Mouse (Mus musculus) heart, embryonic 12.5 days (tissue): ENCODE measurements around the gene Clip1. TPM values are rescaled to one million over a fixed set of nuclear protein-coding genes. Genes with fewer than 3 reads are reported as not detected.

Source experiments
- ATAC-seq: fragments of 200-750 bp; cut with Nextera tagmentation; 2 replicates; pipeline ENCODE4 v1.8.0; 2017; ENCODE audit warnings: moderate TSS enrichment, moderate library complexity; ENCODE audit not compliant: insufficient number of reproducible peaks, low FRiP score
- H3K27ac ChIP-seq: fragments of 300-500 bp; sonication (generic); 2 replicates; pipeline ENCODE4 v1.5.1; 2016; ENCODE audit warnings: mild to moderate bottlenecking, moderate library complexity; ENCODE audit not compliant: poor library complexity, severe bottlenecking
- H3K27me3 ChIP-seq: fragments of 300-500 bp; sonication (generic); replicated peaks from 2 replicates; pipeline ENCODE4 v1.6.1; 2016; ENCODE audit warnings: mild to moderate bottlenecking, moderate library complexity
- H3K36me3 ChIP-seq: fragments of 300-500 bp; sonication (generic); 2 replicates; pipeline ENCODE4 v1.6.1; 2016; ENCODE audit warnings: mild to moderate bottlenecking, moderate library complexity
- H3K4me1 ChIP-seq: fragments of 300-500 bp; sonication (generic); replicated peaks from 2 replicates; pipeline ENCODE4 v1.6.1; 2016; ENCODE audit warnings: mild to moderate bottlenecking
- H3K4me2 ChIP-seq: fragments of 300-500 bp; sonication (generic); 2 replicates; pipeline ENCODE4 v1.6.1; 2016; ENCODE audit warnings: mild to moderate bottlenecking, moderate library complexity
- H3K4me3 ChIP-seq: fragments of 300-500 bp; sonication (generic); 2 replicates; pipeline ENCODE4 v1.5.1; 2016; ENCODE audit warnings: mild to moderate bottlenecking
- H3K9ac ChIP-seq: fragments of 300-500 bp; sonication (generic); 2 replicates; pipeline ENCODE4 v1.6.1; 2016; ENCODE audit warnings: mild to moderate bottlenecking, moderate library complexity
- H3K9me3 ChIP-seq: fragments of 300-500 bp; sonication (generic); replicated peaks from 2 replicates; pipeline ENCODE4 v1.6.1; 2016; ENCODE audit warnings: mild to moderate bottlenecking, moderate library complexity
- WGBS: fragments of 180-500 bp; shearing (Covaris S2); methylation state at CpG from one replicate; pipeline ENCODE4 v1.1.7; 2016; 5-methylcytosine and 5-hydroxymethylcytosine counted together
- polyA plus RNA-seq: library from polyadenylated mRNA; unstranded; fragments of >200 nt; fragmentation: Nextera tagmentation; extraction: Ambion mirVana; gene quantifications from 2 replicates; pipeline ENCODE4 v1.2.1, GENCODE M21; 2016

Gene Clip1
- polyA plus RNA-seq, 1 experiment from 2014 or later, result 62.3 TPM

GRCm38 (mm10) chr5:123696961-123697360 is 12.5 kb upstream of the Clip1 start:
- H3K4me2 ChIP-seq, result no peak overlapping the region
- H3K36me3 ChIP-seq, result peaks cover 42% of the 10 kb centered on the region
- no peak for ATAC-seq
- 75% methylated on average over 4 of the region's 4 CpGs for WGBS
- no peaks in the 10 kb centered on the region for H3K27me3 ChIP-seq
- H3K27ac ChIP-seq, result no peak overlapping the region
- H3K9me3 ChIP-seq, result no peaks in the 10 kb centered on the region
- H3K4me1 ChIP-seq, result peaks cover 13% of the 10 kb centered on the region
- H3K9ac ChIP-seq, result no peak overlapping the region
- H3K4me3 ChIP-seq, result no peak overlapping the region

- no peak overlapping the region for H3K4me3 ChIP-seq
- ATAC-seq, result no peak
- H3K9me3 ChIP-seq, result no peaks in the 10 kb centered on the region
- H3K4me1 ChIP-seq, result peaks cover 13% of the 10 kb centered on the region
- no peak overlapping the region for H3K4me2 ChIP-seq
- no peak overlapping the region for H3K27ac ChIP-seq
- H3K9ac ChIP-seq, result no peak overlapping the region
- peaks cover 34% of the 10 kb centered on the region for H3K36me3 ChIP-seq
- H3K27me3 ChIP-seq, result no peaks in the 10 kb centered on the region
- 96% methylated on average over 7 of the region's 7 CpGs for WGBS
Measured at GRCm38 (mm10) chr5:123696244-123696643, 11.8 kb upstream of the Clip1 start.

- H3K27ac ChIP-seq, result peak overlapping the region; percentile 71
- no peak overlapping the region for H3K9ac ChIP-seq
- H3K9me3 ChIP-seq, result no peaks in the 10 kb centered on the region
- ATAC-seq, result peak; percentile 48; the same call in 1 of the 2 replicates
- H3K4me1 ChIP-seq, result peaks cover 13% of the 10 kb centered on the region
- H3K4me3 ChIP-seq, result no peak overlapping the region
- no peak overlapping the region for H3K4me2 ChIP-seq
- H3K36me3 ChIP-seq, result peaks cover 21% of the 10 kb centered on the region
- H3K27me3 ChIP-seq, result no peaks in the 10 kb centered on the region
- 43% methylated on average over 6 of the region's 6 CpGs for WGBS
Measured at GRCm38 (mm10) chr5:123694468-123694867, 10.1 kb upstream of the Clip1 start.

GRCm38 (mm10) chr5:123683377-123684220 is 819 bp downstream of the Clip1 start:
- peak overlapping the region; percentile 99 for H3K9ac ChIP-seq
- no peaks in the 10 kb centered on the region; the same call in 1 of the 2 replicates for H3K9me3 ChIP-seq
- H3K36me3 ChIP-seq, result no peaks in the 10 kb centered on the region
- peak overlapping the region; percentile 93 for H3K27ac ChIP-seq
- WGBS, result 1% methylated on average over 87 of the region's 92 CpGs
- peak; percentile 74 for ATAC-seq
- peak overlapping the region; percentile 81 for H3K4me2 ChIP-seq
- H3K27me3 ChIP-seq, result no peaks in the 10 kb centered on the region
- H3K4me3 ChIP-seq, result peak overlapping the region; percentile 93
- peaks cover 24% of the 10 kb centered on the region for H3K4me1 ChIP-seq

GRCm38 (mm10) chr5:123683043-123683376 is 1.4 kb downstream of the Clip1 start:
- WGBS, result 4% methylated on average over 6 of the region's 6 CpGs
- H3K4me1 ChIP-seq, result peaks cover 24% of the 10 kb centered on the region
- no peaks in the 10 kb centered on the region for H3K27me3 ChIP-seq
- peak overlapping the region; percentile 81 for H3K4me2 ChIP-seq
- H3K27ac ChIP-seq, result peak overlapping the region; percentile 93
- H3K4me3 ChIP-seq, result peak overlapping the region; percentile 93
- ATAC-seq, result 0 out of 2 replicates have a peak, but pooled peaks have one; percentile 40
- no peaks in the 10 kb centered on the region; the same call in 1 of the 2 replicates for H3K9me3 ChIP-seq
- H3K36me3 ChIP-seq, result no peaks in the 10 kb centered on the region
- peak overlapping the region; percentile 99 for H3K9ac ChIP-seq

- no peaks in the 10 kb centered on the region for H3K27me3 ChIP-seq
- H3K4me1 ChIP-seq, result peaks cover 25% of the 10 kb centered on the region
- whole genome bisulfite sequencing, result 26% methylated on average over 4 of the region's 4 CpGs
- H3K9me3 ChIP-seq, result no peaks in the 10 kb centered on the region; the same call in 1 of the 2 replicates
- peak overlapping the region; percentile 81 for H3K4me2 ChIP-seq
- no peak overlapping the region for H3K27ac ChIP-seq
- peak overlapping the region; percentile 93; the same call in 1 of the 2 replicates for H3K4me3 ChIP-seq
- H3K36me3 ChIP-seq, result peaks cover 2% of the 10 kb centered on the region
- peak overlapping the region; percentile 99 for H3K9ac ChIP-seq
- no peak for ATAC-seq
Measured at GRCm38 (mm10) chr5:123682372-123682771, 2.0 kb downstream of the Clip1 start.

- H3K27ac ChIP-seq, result no peak overlapping the region
- WGBS, result 52% methylated on average over 5 of the region's 5 CpGs
Measured at GRCm38 (mm10) chr5:123679546-123680263, 4.7 kb downstream of the Clip1 start.

GRCm38 (mm10) chr5:123679106-123679505 is 5.3 kb downstream of the Clip1 start:
- WGBS, result 64% methylated on average over 3 of the region's 3 CpGs
- ATAC-seq, result no peak

More at GRCm38 (mm10) chr5:123679546-123680263, 4.7 kb downstream of the Clip1 start:
- Histone ChIP-seq H3K4me1 (peaks cover 30% of the 10 kb centered on the region), H3K4me2 (no peak overlapping the region), H3K9ac (no peak overlapping the region), H3K36me3 (peaks cover 4% of the 10 kb centered on the region), H3K4me3 (no peak overlapping the region), H3K9me3 (no peaks in the 10 kb centered on the region; the same call in 1 of the 2 replicates), H3K27me3 (no peaks in the 10 kb centered on the region)
- no peak for ATAC-seq

GRCm38 (mm10) chr5:123675717-123676116 is 8.7 kb downstream of the Clip1 start:
- Histone ChIP-seq H3K36me3 (peaks cover 4% of the 10 kb centered on the region), H3K27me3 (no peaks in the 10 kb centered on the region), H3K9me3 (no peaks in the 10 kb centered on the region; the same call in 1 of the 2 replicates), H3K4me3 (no peak overlapping the region), H3K27ac (no peak overlapping the region), H3K4me2 (no peak overlapping the region), H3K4me1 (peaks cover 39% of the 10 kb centered on the region), H3K9ac (no peak overlapping the region)
- ATAC-seq, result no peak
- WGBS, result 72% methylated on average over 9 of the region's 9 CpGs

More at GRCm38 (mm10) chr5:123679106-123679505, 5.3 kb downstream of the Clip1 start:
- Histone ChIP-seq H3K4me1 (peaks cover 33% of the 10 kb centered on the region), H3K27me3 (no peaks in the 10 kb centered on the region), H3K4me2 (no peak overlapping the region), H3K4me3 (no peak overlapping the region), H3K27ac (no peak overlapping the region), H3K9me3 (no peaks in the 10 kb centered on the region; the same call in 1 of the 2 replicates), H3K36me3 (peaks cover 4% of the 10 kb centered on the region), H3K9ac (no peak overlapping the region)

- no peak for ATAC-seq
- Histone ChIP-seq H3K27ac (no peak overlapping the region), H3K9me3 (no peaks in the 10 kb centered on the region; the same call in 1 of the 2 replicates), H3K4me2 (no peak overlapping the region), H3K4me3 (no peak overlapping the region), H3K36me3 (peaks cover 4% of the 10 kb centered on the region), H3K27me3 (no peaks in the 10 kb centered on the region), H3K9ac (no peak overlapping the region), H3K4me1 (peaks cover 42% of the 10 kb centered on the region)
- 13% methylated on average over 3 of the region's 3 CpGs for WGBS
Measured at GRCm38 (mm10) chr5:123675221-123675620, 9.2 kb downstream of the Clip1 start.

GRCm38 (mm10) chr5:123671473-123671820 is 13.0 kb downstream of the Clip1 start:
- Histone ChIP-seq H3K36me3 (no peaks in the 10 kb centered on the region), H3K9ac (no peak overlapping the region), H3K27ac (peak overlapping the region; percentile 22), H3K4me1 (peaks cover 65% of the 10 kb centered on the region), H3K27me3 (no peaks in the 10 kb centered on the region), H3K4me3 (no peak overlapping the region), H3K9me3 (no peaks in the 10 kb centered on the region), H3K4me2 (peak overlapping the region; percentile 34)
- 70% methylated on average over 3 of the region's 3 CpGs for WGBS
- ATAC-seq, result no peak
